Mouse (Mus musculus) neural tube, embryonic 15.5 days (tissue): Measurements from ENCODE around the gene Smpd3. TPM values are rescaled to one million over a fixed set of nuclear protein-coding genes. Genes with fewer than 3 reads are reported as not detected.

ENCODE experiments used
- ATAC-seq: fragments of 200-750 bp; cut with Nextera tagmentation; 2 replicates; pipeline ENCODE4 v1.8.0; 2017; ENCODE audit warnings: mild to moderate bottlenecking, moderate TSS enrichment, moderate library complexity; ENCODE audit not compliant: low FRiP score
- H3K27ac ChIP-seq: fragments of 300-500 bp; sonication (generic); replicated peaks from 2 replicates; pipeline ENCODE4 v1.5.1; 2015; ENCODE audit warnings: mild to moderate bottlenecking, inconsistent platforms
- H3K27me3 ChIP-seq: fragments of 300-500 bp; sonication (generic); replicated peaks from 2 replicates; pipeline ENCODE4 v1.6.1; 2015; ENCODE audit warnings: inconsistent platforms
- H3K36me3 ChIP-seq: fragments of 300-500 bp; sonication (generic); 2 replicates; pipeline ENCODE4 v1.6.1; 2015; ENCODE audit warnings: inconsistent platforms
- H3K4me1 ChIP-seq: fragments of 300-500 bp; sonication (generic); 2 replicates; pipeline ENCODE4 v1.6.1; 2015; ENCODE audit warnings: inconsistent platforms
- H3K4me2 ChIP-seq: fragments of 300-500 bp; sonication (generic); 2 replicates; pipeline ENCODE4 v1.6.1; 2015; ENCODE audit warnings: inconsistent platforms, mild to moderate bottlenecking, moderate library complexity
- H3K4me3 ChIP-seq: fragments of 300-500 bp; sonication (generic); replicated peaks from 2 replicates; pipeline ENCODE4 v1.5.1; 2015; ENCODE audit warnings: mild to moderate bottlenecking, inconsistent platforms
- H3K9ac ChIP-seq: fragments of 300-500 bp; sonication (generic); replicated peaks from 2 replicates; pipeline ENCODE4 v1.6.1; 2015; ENCODE audit warnings: mild to moderate bottlenecking, inconsistent platforms
- H3K9me3 ChIP-seq: fragments of 300-500 bp; sonication (generic); replicated peaks from 2 replicates; pipeline ENCODE4 v1.6.1; 2016; ENCODE audit warnings: inconsistent platforms
- WGBS: fragments of 180-500 bp; shearing (Covaris S2); methylation state at CpG from one replicate; pipeline ENCODE4 v1.1.7; 2015; ENCODE audit warnings: mixed read lengths; 5-methylcytosine and 5-hydroxymethylcytosine counted together
- polyA plus RNA-seq: library from polyadenylated mRNA; unstranded; fragments of >200 nt; fragmentation: Nextera tagmentation; extraction: Ambion mirVana; gene quantifications from 2 replicates; pipeline ENCODE4 v1.2.1, GENCODE M21; 2015

The Smpd3 gene
- polyA plus RNA-seq, 1 experiment from 2014 or later = 50.1 TPM

DNA sequence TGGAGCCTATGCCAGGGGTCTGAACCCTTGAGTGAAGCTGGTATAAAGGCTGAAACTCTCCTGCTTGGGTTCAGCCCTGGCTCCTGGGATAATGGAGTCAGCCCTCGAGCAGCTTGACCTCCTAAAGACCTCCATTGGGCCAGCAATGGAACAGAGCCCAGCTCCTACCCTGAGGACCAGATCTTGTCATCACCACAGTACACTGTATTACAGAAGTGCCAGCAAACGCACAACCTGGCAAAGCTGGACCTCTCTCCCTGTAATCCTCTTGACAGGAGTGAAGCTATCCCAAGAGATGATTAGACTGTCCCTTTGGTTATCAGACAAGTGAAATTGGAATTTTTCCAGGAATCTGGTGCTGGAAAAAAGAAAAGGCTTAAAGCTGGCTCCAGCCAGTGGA, 13.3 kb upstream of the Smpd3 start:
- Histone ChIP-seq H3K4me2 (no peak overlapping the region), H3K4me3 (no peak overlapping the region), H3K36me3 (no peaks in the 10 kb centered on the region), H3K9ac (no peak overlapping the region), H3K27me3 (no peaks in the 10 kb centered on the region), H3K4me1 (no peaks in the 10 kb centered on the region), H3K27ac (no peak overlapping the region), H3K9me3 (no peaks in the 10 kb centered on the region)
- no peak for ATAC-seq
- 66% methylated on average over 2 of the region's 2 CpGs for WGBS

DNA sequence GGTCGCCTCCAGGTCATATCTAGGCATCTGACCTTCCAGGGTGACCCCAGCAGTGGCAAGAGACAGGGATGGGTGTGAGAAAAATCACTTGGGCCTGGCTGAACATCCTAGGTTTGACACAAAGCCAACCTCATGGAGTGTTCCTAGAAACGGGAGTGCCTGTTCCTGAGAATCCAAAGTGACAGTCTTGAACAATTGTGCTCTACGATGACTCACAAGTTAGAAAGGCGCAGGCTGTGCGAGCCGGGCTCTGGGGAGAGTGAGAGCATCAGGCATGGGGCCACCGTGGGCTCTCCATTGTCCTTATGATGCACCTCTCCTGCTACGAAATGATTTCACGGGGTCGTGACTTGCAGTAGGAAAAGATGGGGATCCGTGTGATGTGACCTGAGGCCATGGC, 11.6 kb upstream of the Smpd3 start:
- no peak overlapping the region for H3K4me3 ChIP-seq
- 61% methylated on average over 11 of the region's 11 CpGs for WGBS
- H3K4me1 ChIP-seq = no peaks in the 10 kb centered on the region
- no peaks in the 10 kb centered on the region for H3K9me3 ChIP-seq
- no peak overlapping the region for H3K27ac ChIP-seq
- no peak overlapping the region for H3K4me2 ChIP-seq
- H3K36me3 ChIP-seq = no peaks in the 10 kb centered on the region
- H3K9ac ChIP-seq = no peak overlapping the region
- ATAC-seq = no peak
- H3K27me3 ChIP-seq = no peaks in the 10 kb centered on the region

DNA sequence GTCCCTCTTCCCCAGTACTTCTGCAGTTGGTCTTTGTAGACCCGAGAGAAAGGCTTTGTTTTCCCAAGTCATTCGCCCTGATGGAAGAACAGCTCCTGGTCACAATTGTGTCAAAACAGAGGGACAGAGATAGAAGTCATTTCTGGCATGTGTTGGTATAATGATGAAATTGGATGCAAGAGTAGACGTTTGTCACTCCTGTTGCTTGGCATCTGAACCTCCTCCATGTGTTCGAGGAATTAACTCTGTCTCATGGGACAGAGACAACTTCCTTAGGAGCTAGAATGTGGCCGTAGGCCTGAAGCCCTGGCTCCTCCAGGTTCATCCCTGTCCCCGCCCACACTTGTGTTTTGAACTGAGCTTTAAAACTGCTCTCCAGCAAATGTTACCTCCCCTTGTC, 8.3 kb upstream of the Smpd3 start:
- no peak overlapping the region for H3K9ac ChIP-seq
- ATAC-seq = no peak
- no peak overlapping the region for H3K27ac ChIP-seq
- no peaks in the 10 kb centered on the region for H3K36me3 ChIP-seq
- no peaks in the 10 kb centered on the region for H3K9me3 ChIP-seq
- no peak overlapping the region for H3K4me2 ChIP-seq
- H3K4me1 ChIP-seq = no peaks in the 10 kb centered on the region
- H3K4me3 ChIP-seq = no peak overlapping the region
- no peaks in the 10 kb centered on the region for H3K27me3 ChIP-seq
- WGBS = 74% methylated on average over 6 of the region's 6 CpGs

DNA sequence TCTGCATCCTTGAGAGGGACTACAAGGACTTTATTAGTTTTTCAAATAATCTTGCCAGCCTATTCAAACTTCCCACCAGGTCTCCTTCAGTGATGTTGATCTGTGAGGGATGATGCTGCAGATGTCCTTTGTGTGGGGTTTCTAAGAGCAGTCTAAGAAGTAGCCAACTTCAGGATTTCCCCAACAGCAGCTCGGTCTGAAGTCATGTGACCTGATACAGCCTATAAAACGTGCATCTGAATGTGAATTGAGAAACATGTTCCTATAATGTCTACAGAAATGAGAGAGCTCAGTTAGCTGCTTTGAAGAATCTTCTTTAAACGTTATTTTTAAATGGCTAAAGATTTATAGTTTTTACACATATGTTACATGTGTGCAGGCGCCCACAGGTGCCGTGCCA, 5.7 kb upstream of the Smpd3 start:
- no peak for ATAC-seq

DNA sequence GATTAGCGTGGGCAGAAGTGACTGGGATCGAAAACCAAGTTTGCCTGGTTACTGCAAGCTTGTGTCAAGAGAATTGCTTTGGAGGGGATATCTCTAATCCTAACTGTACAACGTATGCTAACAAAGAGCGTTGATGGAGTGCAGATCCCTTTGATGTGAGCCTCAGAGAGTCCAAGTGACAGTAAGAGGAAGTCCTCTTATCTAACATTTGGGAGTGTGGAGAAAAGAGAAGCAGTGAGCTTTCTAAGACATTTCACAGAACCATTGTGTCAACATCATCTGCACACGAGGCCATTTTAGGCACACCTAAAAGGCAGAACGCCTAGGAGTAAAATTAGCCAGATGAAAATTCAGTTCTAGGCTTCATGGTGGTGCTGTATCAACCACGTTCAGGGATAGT, 5.0 kb upstream of the Smpd3 start:
- H3K9me3 ChIP-seq = no peaks in the 10 kb centered on the region
- H3K4me3 ChIP-seq = no peak overlapping the region
- no peaks in the 10 kb centered on the region for H3K36me3 ChIP-seq
- peaks cover 15% of the 10 kb centered on the region for H3K4me1 ChIP-seq
- no peaks in the 10 kb centered on the region for H3K27me3 ChIP-seq
- H3K9ac ChIP-seq = no peak overlapping the region
- no peak overlapping the region for H3K27ac ChIP-seq
- H3K4me2 ChIP-seq = no peak overlapping the region
- ATAC-seq = no peak
- WGBS = 81% methylated on average over 7 of the region's 7 CpGs

More for the DNA sequence above, 5.7 kb upstream of the Smpd3 start:
- H3K4me2 ChIP-seq = no peak overlapping the region
- no peak overlapping the region for H3K4me3 ChIP-seq
- no peaks in the 10 kb centered on the region for H3K9me3 ChIP-seq
- no peak overlapping the region for H3K27ac ChIP-seq
- H3K27me3 ChIP-seq = no peaks in the 10 kb centered on the region
- H3K36me3 ChIP-seq = no peaks in the 10 kb centered on the region
- WGBS = 74% methylated on average over 5 of the region's 5 CpGs
- no peak overlapping the region for H3K9ac ChIP-seq
- H3K4me1 ChIP-seq = peaks cover 15% of the 10 kb centered on the region

DNA sequence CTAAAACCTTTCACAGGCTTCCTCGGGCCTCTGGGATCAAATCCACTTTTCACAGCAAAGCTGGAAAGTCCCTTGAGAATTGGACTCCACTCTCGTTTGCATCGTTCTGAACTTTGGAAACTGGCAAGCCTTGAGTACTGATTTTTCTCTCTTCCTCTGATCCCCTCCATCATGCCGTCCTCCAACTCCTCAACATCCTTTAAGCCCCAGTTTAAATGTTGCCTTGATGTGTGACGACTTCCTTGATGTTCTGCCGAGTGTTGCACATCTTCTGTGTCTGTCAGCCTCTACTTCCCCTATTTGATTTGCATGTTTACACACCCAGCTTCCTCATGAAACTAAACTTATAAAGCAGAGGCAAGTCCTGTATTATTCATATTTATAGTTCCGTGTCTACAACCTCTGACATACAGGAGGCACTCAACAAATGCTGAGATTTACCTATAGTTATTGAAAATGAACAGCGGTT, 987 bp upstream of the Smpd3 start:
- peak overlapping the region; percentile 92; the same call in 1 of the 2 replicates for H3K27ac ChIP-seq

DNA sequence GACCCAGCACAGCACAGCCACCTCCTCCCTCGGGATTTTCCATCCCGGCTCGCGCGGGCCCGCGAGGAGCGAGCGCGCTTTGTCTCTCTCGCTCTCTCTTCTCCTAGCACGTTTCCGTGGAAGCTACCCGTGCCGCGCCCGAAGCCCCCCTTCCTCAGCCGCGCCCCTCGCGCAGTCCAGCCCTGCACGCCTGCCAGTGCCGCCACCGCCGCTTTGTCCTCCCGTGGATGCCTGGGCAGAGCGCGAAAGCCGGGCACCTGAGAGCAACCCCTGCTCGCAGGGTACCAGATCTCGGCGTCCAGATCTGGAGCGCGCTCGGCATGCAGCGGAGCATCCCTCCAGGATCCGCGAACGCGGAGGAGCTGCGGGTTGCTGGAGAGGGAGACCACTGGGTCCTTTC, 1.2 kb downstream of the Smpd3 start:
- under 1% methylated on average over 41 of the region's 41 CpGs for WGBS
- Histone ChIP-seq H3K9ac (peak overlapping the region; percentile 72), H3K4me1 (peaks cover 50% of the 10 kb centered on the region), H3K27me3 (no peaks in the 10 kb centered on the region), H3K36me3 (no peaks in the 10 kb centered on the region), H3K4me2 (peak overlapping the region; percentile 67), H3K9me3 (no peaks in the 10 kb centered on the region), H3K27ac (peak overlapping the region; percentile 92), H3K4me3 (peak overlapping the region; percentile 81)
- peak; percentile 45 for ATAC-seq

More for the DNA sequence above, 987 bp upstream of the Smpd3 start:
- Histone ChIP-seq H3K27me3 (no peaks in the 10 kb centered on the region), H3K4me1 (peaks cover 36% of the 10 kb centered on the region), H3K36me3 (no peaks in the 10 kb centered on the region), H3K4me3 (peak overlapping the region; percentile 81), H3K4me2 (peak overlapping the region; percentile 67), H3K9ac (peak overlapping the region; percentile 51; the same call in 1 of the 2 replicates), H3K9me3 (no peaks in the 10 kb centered on the region)
- WGBS = 37% methylated on average over 8 of the region's 8 CpGs
- ATAC-seq = no peak

DNA sequence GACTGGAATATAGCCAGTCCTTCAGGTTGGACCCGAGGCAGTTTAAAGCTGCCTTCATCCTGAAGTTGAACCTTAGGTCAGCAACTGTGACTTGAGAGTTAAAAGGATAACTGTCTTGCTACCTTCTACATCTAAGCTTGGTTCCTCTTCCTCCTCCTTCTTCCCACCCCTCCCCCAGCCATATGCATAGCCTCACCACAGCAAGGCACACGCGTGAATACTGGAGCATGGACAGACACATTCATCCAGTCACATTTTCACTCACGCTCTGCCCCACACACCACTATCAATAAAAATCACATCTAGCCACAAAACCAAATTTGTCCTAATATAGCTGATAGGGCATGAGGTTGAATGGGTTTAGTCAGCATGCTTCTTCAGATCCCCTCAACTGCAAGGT, 1.8 kb downstream of the Smpd3 start:
- ATAC-seq = no peak
- Histone ChIP-seq H3K9ac (peak overlapping the region; percentile 72), H3K4me1 (peaks cover 50% of the 10 kb centered on the region), H3K4me2 (peak overlapping the region; percentile 67), H3K36me3 (no peaks in the 10 kb centered on the region), H3K27me3 (no peaks in the 10 kb centered on the region), H3K4me3 (peak overlapping the region; percentile 81), H3K9me3 (no peaks in the 10 kb centered on the region), H3K27ac (peak overlapping the region; percentile 92)
- 37% methylated on average over 4 of the region's 4 CpGs for WGBS

DNA sequence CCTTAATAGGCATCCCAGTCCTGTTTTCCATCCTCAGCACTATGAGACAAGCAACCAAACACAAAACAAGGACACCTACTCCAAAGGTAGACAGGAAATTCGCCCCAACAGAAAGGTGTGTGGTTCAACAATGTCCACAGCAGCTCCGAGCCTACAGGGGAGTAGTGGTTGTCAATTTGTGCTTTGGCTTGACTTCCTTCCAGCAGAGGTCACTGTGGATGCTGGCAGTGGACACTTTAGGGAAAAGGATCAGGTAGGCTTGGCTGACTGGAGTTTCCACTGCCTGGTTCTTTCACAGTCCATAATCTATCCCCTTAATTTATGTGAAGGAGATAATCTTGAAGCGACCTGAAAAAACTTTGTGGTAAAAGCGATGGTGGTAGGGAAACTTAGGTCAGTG, 2.6 kb downstream of the Smpd3 start:
- WGBS = 75% methylated on average over 4 of the region's 4 CpGs
- no peak for ATAC-seq
- Histone ChIP-seq H3K27me3 (no peaks in the 10 kb centered on the region), H3K9ac (no peak overlapping the region), H3K4me1 (peaks cover 50% of the 10 kb centered on the region), H3K36me3 (no peaks in the 10 kb centered on the region), H3K9me3 (no peaks in the 10 kb centered on the region), H3K4me3 (peak overlapping the region; percentile 81), H3K4me2 (peak overlapping the region; percentile 67), H3K27ac (no peak overlapping the region)

DNA sequence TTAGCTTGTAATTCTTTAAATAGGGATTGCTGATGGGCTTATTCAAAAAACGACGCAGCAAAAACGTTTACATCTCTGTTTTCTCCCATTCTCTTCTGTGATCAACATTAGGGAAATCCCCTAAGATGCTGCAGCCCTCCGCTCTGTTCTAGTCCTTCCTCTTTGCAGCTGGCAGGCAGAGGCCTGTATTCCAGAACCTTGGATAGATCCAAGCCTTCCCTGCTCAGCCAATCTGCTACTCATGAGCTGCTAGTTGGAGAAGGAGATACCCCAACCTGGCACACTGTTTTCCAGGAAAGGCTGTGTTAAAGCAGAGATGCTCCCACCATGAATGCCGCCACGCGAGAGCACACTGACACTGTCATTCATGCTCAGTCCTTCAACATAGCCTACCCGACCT, 4.4 kb downstream of the Smpd3 start:
- 40% methylated on average over 8 of the region's 8 CpGs for WGBS
- no peak for ATAC-seq

DNA sequence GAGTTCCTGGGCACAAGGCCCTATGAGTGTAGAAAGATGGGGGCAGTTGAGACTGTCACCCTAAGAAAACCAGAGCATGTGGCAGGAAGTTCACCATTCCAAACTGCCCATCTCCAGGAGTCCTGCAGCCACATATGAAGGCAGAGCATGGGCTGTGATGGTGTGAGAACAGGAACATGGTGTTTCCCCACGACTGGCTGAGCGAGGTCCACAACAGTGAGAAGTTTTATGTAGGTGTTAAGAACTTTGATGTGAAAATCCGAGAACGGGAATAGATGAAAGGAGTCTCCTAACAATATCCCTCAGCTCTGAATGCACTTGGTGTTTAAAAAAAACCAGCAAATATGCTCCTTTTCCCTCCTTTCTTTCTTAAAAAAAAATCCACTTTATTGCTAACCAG, 5.3 kb downstream of the Smpd3 start:
- 74% methylated on average over 4 of the region's 4 CpGs for WGBS

More for the DNA sequence above, 4.4 kb downstream of the Smpd3 start:
- Histone ChIP-seq H3K4me3 (no peak overlapping the region), H3K4me1 (peaks cover 37% of the 10 kb centered on the region), H3K27ac (no peak overlapping the region), H3K27me3 (no peaks in the 10 kb centered on the region), H3K9ac (no peak overlapping the region), H3K4me2 (no peak overlapping the region), H3K36me3 (no peaks in the 10 kb centered on the region), H3K9me3 (no peaks in the 10 kb centered on the region)

DNA sequence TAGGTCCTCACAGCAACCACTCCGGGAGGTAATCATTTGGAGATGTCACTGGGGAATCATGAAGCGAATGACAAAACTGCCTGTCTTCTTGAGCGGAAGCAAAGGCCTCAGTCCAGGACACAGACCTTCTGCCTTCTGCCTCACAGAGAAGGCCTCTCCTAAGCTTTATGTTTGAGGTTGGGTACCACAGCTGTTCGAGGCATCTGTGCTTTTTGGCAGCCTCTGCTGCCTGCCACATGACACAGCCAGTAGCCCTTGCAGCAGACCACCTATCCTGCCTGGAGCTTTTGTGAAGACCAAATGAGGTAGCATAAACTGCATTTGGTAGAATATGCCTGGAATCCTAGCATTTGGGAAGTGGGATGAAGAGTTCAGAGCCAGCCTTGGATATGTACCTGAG, 11.2 kb downstream of the Smpd3 start:
- 65% methylated on average over 4 of the region's 4 CpGs for WGBS

More for the DNA sequence above, 5.3 kb downstream of the Smpd3 start:
- H3K27me3 ChIP-seq = no peaks in the 10 kb centered on the region
- no peak overlapping the region for H3K4me3 ChIP-seq
- H3K9ac ChIP-seq = no peak overlapping the region
- no peaks in the 10 kb centered on the region for H3K36me3 ChIP-seq
- H3K4me1 ChIP-seq = peaks cover 37% of the 10 kb centered on the region
- H3K4me2 ChIP-seq = no peak overlapping the region
- ATAC-seq = no peak
- H3K27ac ChIP-seq = no peak overlapping the region
- H3K9me3 ChIP-seq = no peaks in the 10 kb centered on the region

DNA sequence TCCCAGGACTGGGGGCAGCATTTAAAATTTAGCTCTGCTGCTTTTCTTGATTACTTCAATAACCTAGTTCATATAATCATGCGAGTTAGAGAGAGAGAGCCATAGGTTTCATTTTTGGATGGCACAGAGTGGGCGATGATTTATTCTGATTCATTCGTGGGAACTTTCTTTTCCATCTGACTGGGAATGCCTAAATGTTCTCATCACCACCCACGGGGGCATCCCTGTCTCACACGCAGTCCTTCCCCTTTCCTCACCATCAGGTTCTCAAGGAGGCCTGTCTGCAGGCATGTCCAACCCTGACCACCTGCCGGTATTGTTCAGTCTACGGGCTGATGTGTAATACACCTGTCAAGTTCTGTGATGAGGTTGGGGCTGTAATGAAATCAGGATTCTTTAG, 16.4 kb downstream of the Smpd3 start:
- no peaks in the 10 kb centered on the region for H3K36me3 ChIP-seq
- 81% methylated on average over 7 of the region's 7 CpGs for WGBS
- H3K9ac ChIP-seq = no peak overlapping the region
- no peaks in the 10 kb centered on the region for H3K27me3 ChIP-seq
- H3K4me3 ChIP-seq = no peak overlapping the region
- ATAC-seq = no peak
- peaks cover 38% of the 10 kb centered on the region for H3K4me1 ChIP-seq
- no peaks in the 10 kb centered on the region for H3K9me3 ChIP-seq
- H3K27ac ChIP-seq = no peak overlapping the region
- no peak overlapping the region for H3K4me2 ChIP-seq

More for the DNA sequence above, 11.2 kb downstream of the Smpd3 start:
- Histone ChIP-seq H3K4me3 (no peak overlapping the region), H3K4me1 (peaks cover 8% of the 10 kb centered on the region), H3K27me3 (no peaks in the 10 kb centered on the region), H3K4me2 (no peak overlapping the region), H3K9me3 (no peaks in the 10 kb centered on the region), H3K36me3 (no peaks in the 10 kb centered on the region), H3K27ac (0 out of 2 replicates have a peak overlapping the region, but pooled peaks have one; percentile 13), H3K9ac (no peak overlapping the region)
- ATAC-seq = no peak
